Comparison of ENCODE assay signal across 8 mouse cellular contexts in the genomic region with DNA sequence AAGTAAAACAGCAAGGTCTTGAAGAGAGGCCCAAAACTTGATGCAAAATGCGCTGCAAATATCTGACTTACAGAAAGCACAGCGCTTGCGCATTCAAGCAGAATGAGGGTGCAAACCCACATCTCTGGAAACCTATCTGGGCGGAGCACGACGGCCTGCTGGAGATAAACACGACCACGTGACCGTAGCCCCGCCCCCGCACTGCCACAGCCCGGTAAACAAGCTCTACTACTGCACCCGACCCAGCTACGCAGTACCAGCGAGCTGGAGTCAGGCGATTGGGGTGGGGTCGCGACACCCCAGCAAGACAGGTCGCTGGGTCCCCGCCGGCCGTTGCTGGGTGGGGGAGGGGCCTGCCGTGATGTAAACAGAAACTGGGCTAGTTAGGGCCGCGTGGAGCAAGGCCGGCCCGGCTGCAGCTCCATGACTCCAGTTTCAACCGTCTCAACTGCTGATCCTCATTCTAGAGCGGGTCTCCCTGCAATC. TPM values are rescaled to one million over a fixed set of nuclear protein-coding genes. Genes with fewer than 3 reads are reported as not detected.
DNase-seq lines count a peak whose midpoint lies in the region; ATAC-seq and TF ChIP-seq lines count a peak whose summit lies in the region.

No protein-coding gene starts in this region.

- H3K9ac ChIP-seq in heart, embryonic 11.5 days (ENCODE audit: low read depth, low read length) = peak overlapping the region; percentile 73
- peak overlapping the region; percentile 73 for H3K9ac ChIP-seq in kidney, embryonic 16.5 days (replicated peaks; ENCODE audit: low read length)

- H3K27me3 ChIP-seq in C2C12 (ENCODE audit: control insufficient read depth, insufficient read depth, insufficient read length) = no peaks in the 10 kb centered on the region
- H3K27me3 ChIP-seq in erythroblast, embryonic 14.5 days (ENCODE audit: control insufficient read depth) = peaks cover 26% of the 10 kb centered on the region
- H3K27me3 ChIP-seq in heart, embryonic 11.5 days (ENCODE audit: control insufficient read depth, insufficient read depth, low read length) = peaks cover 26% of the 10 kb centered on the region
- peaks cover 10% of the 10 kb centered on the region for H3K27me3 ChIP-seq in kidney, embryonic 16.5 days (ENCODE audit: insufficient read depth, low read length)

- 1% methylated on average over 29 of the region's 29 CpGs for WGBS in heart, embryonic 11.5 days (ENCODE audit: insufficient replicate concordance)
- WGBS in kidney, embryonic 16.5 days = under 1% methylated on average over 29 of the region's 29 CpGs

- peak overlapping the region; percentile 75; the same call in 1 of the 2 replicates for H3K27ac ChIP-seq in heart, embryonic 11.5 days (ENCODE audit: low read depth, low read length)
- peak overlapping the region; percentile 77 for H3K27ac ChIP-seq in kidney, embryonic 16.5 days (ENCODE audit: low read length)

- H3K79me2 ChIP-seq in C2C12 (ENCODE audit: control insufficient read depth, insufficient read depth) = no peaks in the 10 kb centered on the region

- peak overlapping the region; percentile 36 for H3K4me3 ChIP-seq in C2C12 (ENCODE audit: insufficient read depth, poor library complexity, severe bottlenecking)
- H3K4me3 ChIP-seq in erythroblast, embryonic 14.5 days (replicated peaks) = peak overlapping the region; percentile 82
- peak overlapping the region; percentile 59 for H3K4me3 ChIP-seq in heart, embryonic 11.5 days (ENCODE audit: low read depth, low read length)
- H3K4me3 ChIP-seq in kidney, embryonic 16.5 days (ENCODE audit: low read length) = peak overlapping the region; percentile 60

- peak; percentile 85 for ATAC-seq in heart, embryonic 11.5 days (replicated peaks; ENCODE audit: insufficient number of reproducible peaks, low FRiP score, low TSS enrichment)
- ATAC-seq in kidney, embryonic 16.5 days (ENCODE audit: low FRiP score, low TSS enrichment) = peak; percentile 88

- TF ChIP-seq CTCF in C2C12 (IDR thresholded peaks at IDR 0.05; ENCODE audit: control insufficient read depth, insufficient read depth, insufficient read length) = no peak
- no peak for TF ChIP-seq CTCF in brain, embryonic 14.5 days (IDR thresholded peaks at IDR 0.05; ENCODE audit: borderline replicate concordance, extremely low read depth, insufficient read depth, insufficient read length)

- H3K4me2 ChIP-seq in heart, embryonic 11.5 days = peak overlapping the region; percentile 73
- peak overlapping the region; percentile 74 for H3K4me2 ChIP-seq in kidney, embryonic 16.5 days (replicated peaks; ENCODE audit: low read depth, low read length)

- H3K79me3 ChIP-seq in C2C12 (ENCODE audit: low read depth) = no peaks in the 10 kb centered on the region

- H3ac ChIP-seq in C2C12 (ENCODE audit: control insufficient read depth, insufficient read length, low read depth) = peak overlapping the region; percentile 36

- no peaks in the 10 kb centered on the region; the same call in 1 of the 2 replicates for H3K9me3 ChIP-seq in erythroblast, embryonic 14.5 days (ENCODE audit: control insufficient read depth, low read length)
- no peaks in the 10 kb centered on the region for H3K9me3 ChIP-seq in heart, embryonic 11.5 days (replicated peaks; ENCODE audit: control insufficient read depth, low read length)
- no peaks in the 10 kb centered on the region for H3K9me3 ChIP-seq in kidney, embryonic 16.5 days (ENCODE audit: low read length)

- DNase-seq in brain, embryonic 14.5 days (ENCODE audit: low read depth) = peak; percentile 94
- DNase-seq in liver = peak; percentile 99
- peak; percentile 56 to 80 for DNase-seq in monocyte, adult 2 months (ENCODE audit: low read depth in 1 of 2, low spot score in 2 of 2)
- DNase-seq in spleen, postnatal 14 days (ENCODE audit: low spot score in 2 of 2) = peak; percentile 97

- H3K36me3 ChIP-seq in C2C12 (ENCODE audit: control insufficient read depth, insufficient read depth) = no peaks in the 10 kb centered on the region
- H3K36me3 ChIP-seq in erythroblast, embryonic 14.5 days (ENCODE audit: control insufficient read depth) = no peaks in the 10 kb centered on the region
- H3K36me3 ChIP-seq in heart, embryonic 11.5 days (ENCODE audit: control insufficient read depth, insufficient read depth, low read length) = no peaks in the 10 kb centered on the region
- H3K36me3 ChIP-seq in kidney, embryonic 16.5 days (ENCODE audit: insufficient read depth, low read length) = no peaks in the 10 kb centered on the region

- peaks cover 47% of the 10 kb centered on the region for H3K4me1 ChIP-seq in erythroblast, embryonic 14.5 days (ENCODE audit: control insufficient read depth)
- no peaks in the 10 kb centered on the region; the same call in none of the 2 replicates for H3K4me1 ChIP-seq in heart, embryonic 11.5 days (ENCODE audit: control insufficient read depth, insufficient read depth, low read length)
- H3K4me1 ChIP-seq in kidney, embryonic 16.5 days (ENCODE audit: insufficient read depth, low read length) = peaks cover 14% of the 10 kb centered on the region

- no peak for TF ChIP-seq POLR2A in brain, embryonic 14.5 days (IDR thresholded peaks at IDR 0.05; ENCODE audit: borderline replicate concordance, extremely low read depth, insufficient read depth, insufficient read length, poor library complexity, severe bottlenecking)

TF ChIP-seq in C2C12, 6 proteins besides CTCF, POLR2A, EP300 and RAD21:
- TF ChIP-seq USF1 (IDR thresholded peaks at IDR 0.05; ENCODE audit: low read depth) (peak; percentile 93), CEBPB (IDR thresholded peaks at IDR 0.05; ENCODE audit: low read depth) (no peak), MYOG (IDR thresholded peaks at IDR 0.05; ENCODE audit: control insufficient read depth, extremely low read depth, insufficient read length) (no peak), MYOD1 (IDR thresholded peaks at IDR 0.05; ENCODE audit: control insufficient read depth, insufficient read length, low read depth) (no peak), FOSL1 (IDR thresholded peaks at IDR 0.05; ENCODE audit: insufficient read depth, low read length, poor library complexity, severe bottlenecking) (no peak), MAX (IDR thresholded peaks at IDR 0.05) (peak; percentile 63)

RNA-seq across cellular contexts. Expression of gene Apobec3, which starts 36.2 kb away (rescaled TPM):
- 24.0 TPM for polyA plus RNA-seq in C2C12 (2012; fragmentation: generic; extraction: Trizol)
- 4.7 and 5.6 TPM in 2 replicates for polyA plus RNA-seq in brain, embryonic 14.5 days (2012; rRNA removed)
- polyA plus RNA-seq in erythroblast, embryonic 14.5 days (2012) = 0.03 and 0.07 TPM in 2 replicates
- 9.5 and 12.0 TPM in 2 replicates for polyA plus RNA-seq in heart, embryonic 11.5 days (2014; fragmentation: Nextera tagmentation; extraction: Ambion mirVana)
- 29.3 and 36.5 TPM in 2 replicates for polyA plus RNA-seq in kidney, embryonic 16.5 days (2015; fragmentation: Nextera tagmentation; extraction: Ambion mirVana)

RNA-seq across cellular contexts. Expression of gene Cbx7, which starts 43.2 kb away (rescaled TPM):
- polyA plus RNA-seq in C2C12 (2012; fragmentation: generic; extraction: Trizol) = 5.9 TPM
- 10.9 and 14.4 TPM in 2 replicates for polyA plus RNA-seq in brain, embryonic 14.5 days (2012; rRNA removed)
- 0.28 and 0.50 TPM in 2 replicates for polyA plus RNA-seq in erythroblast, embryonic 14.5 days (2012)
- polyA plus RNA-seq in heart, embryonic 11.5 days (2014; fragmentation: Nextera tagmentation; extraction: Ambion mirVana) = 0.72 and 1.1 TPM in 2 replicates
- 3.3 and 3.9 TPM in 2 replicates for polyA plus RNA-seq in kidney, embryonic 16.5 days (2015; fragmentation: Nextera tagmentation; extraction: Ambion mirVana)

Comparison
In these comparisons a context has a peak if more than half of its experiments do, and no peak if none do; other contexts are left out.
1. Peak in every context shown above with its lines: DNase-seq, ATAC-seq, H3K4me3 ChIP-seq and H3K27ac ChIP-seq.